Mouse (Mus musculus) gastrocnemius, postnatal 25 days (tissue): ENCODE data around the gene Cntnap3. TPM values are rescaled to one million over a fixed set of nuclear protein-coding genes. Genes with fewer than 3 reads are reported as not detected.
"Not testable (repeated sequence)": the region's sequence is repeated elsewhere in the genome, so short reads cannot be mapped to it uniquely, and the experiment has no call there.

Experiments
- DNase-seq: peaks from one replicate; pipeline ENCODE4 v3.0.0; 2022
- long read RNA-seq, 2 experiments: library from polyadenylated mRNA; stranded (forward); transcript quantifications; one replicate each; pipeline ENCODE4 v2.0.0; 2021
- total RNA-seq, 2 experiments: library from RNA; stranded (reverse); gene quantifications; 1 replicate in 1 of 2; 2 replicates in 1 of 2; pipeline ENCODE4 v1.2.3; 2021

The Cntnap3 gene
- total RNA-seq, result not detected
- long read RNA-seq, experiment 1, result 0 reads
- long read RNA-seq, experiment 2, result 0 reads

GRCm38 (mm10) chr13:64903585-64904208, at the start of gene Cntnap3:
Cntnap3 (minus strand) TSS chr13:64903955.
- DNase-seq, result no peak

DNA sequence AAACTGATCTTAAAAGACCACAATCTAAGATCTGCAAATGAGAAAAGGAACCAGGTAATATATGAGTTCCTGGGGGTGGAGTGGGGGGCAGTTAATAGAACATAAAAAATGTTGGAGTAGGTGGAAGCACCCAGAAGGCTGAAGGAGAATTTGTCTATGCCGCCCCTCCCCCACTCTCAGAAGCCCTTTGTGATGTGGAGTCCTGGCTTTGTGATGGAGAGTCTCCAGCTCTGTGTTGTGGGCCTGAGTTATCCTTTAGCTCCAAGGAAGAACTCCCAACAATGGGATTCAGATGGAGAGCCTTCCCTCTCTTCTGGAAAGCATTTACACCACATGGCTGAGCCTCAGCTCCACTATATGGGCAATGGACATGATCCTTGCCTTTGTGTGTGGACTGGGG, 13.4 kb upstream of the Cntnap3 start, which contains the start of gene Spata31:
Gene Spata31, plus strand, starts transcription at position 216 of the 400 bp plus-strand sequence.
- DNase-seq, result no peak

GRCm38 (mm10) chr13:64903132-64903531, 623 bp downstream of the Cntnap3 start:
- no peak for DNase-seq

DNA sequence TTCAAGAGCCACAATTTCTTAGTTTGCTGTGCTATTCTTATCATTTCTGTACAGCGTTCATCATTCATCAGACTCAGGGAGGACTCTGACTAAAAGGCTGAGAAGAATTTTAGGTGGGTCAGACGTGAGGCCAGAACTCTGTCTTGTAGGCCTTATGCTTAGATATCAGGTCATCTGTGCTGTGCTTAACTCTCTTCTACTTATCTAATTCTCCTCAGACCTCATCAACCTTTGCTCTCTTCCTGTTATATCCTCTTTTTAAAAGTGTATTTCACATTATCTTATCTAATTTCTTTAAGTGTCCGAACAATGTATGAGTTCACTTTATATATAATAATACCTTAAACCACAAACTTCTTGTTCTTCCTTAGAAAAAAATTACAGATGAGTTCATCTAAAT, 38.4 kb downstream of the Cntnap3 start:
- no peak for DNase-seq

- not testable (repeated sequence) for DNase-seq
Observed at GRCm38 (mm10) chr13:64824856-64825255, 78.9 kb downstream of the Cntnap3 start.

GRCm38 (mm10) chr13:64745383-64745782, 158.4 kb downstream of the Cntnap3 start:
- no peak for DNase-seq

GRCm38 (mm10) chr13:64732244-64732643, 171.5 kb downstream of the Cntnap3 start:
- no peak for DNase-seq

DNA sequence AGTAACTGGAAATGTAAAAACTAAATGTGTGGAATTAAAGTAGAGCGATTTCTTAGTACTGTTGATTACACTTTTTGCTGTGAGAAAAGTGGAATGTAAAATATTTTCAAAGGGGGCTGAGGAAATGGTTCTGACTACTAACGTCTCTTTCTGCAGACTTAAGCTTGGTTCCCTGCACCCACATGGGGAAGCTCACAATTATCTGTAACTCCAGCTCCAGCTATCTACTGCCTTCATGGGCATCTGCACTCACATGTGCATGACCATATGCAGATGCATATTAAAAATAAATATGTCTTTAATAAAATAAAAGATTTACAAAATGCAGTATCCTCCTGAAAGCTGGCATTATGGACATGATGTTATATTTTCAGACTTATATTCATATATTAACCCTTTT, 187.0 kb downstream of the Cntnap3 start:
- DNase-seq, result no peak

- DNase-seq, result no peak
Observed at GRCm38 (mm10) chr13:64692463-64692862, 211.3 kb downstream of the Cntnap3 start.

Other genes starting within 250 kb of the Cntnap3 start
- not detected for gene Spata31, start 13.5 kb upstream of the Cntnap3 start, total RNA-seq
- gene Spata31d1c, start 129.1 kb upstream of the Cntnap3 start, total RNA-seq, result not detected
- gene Prss47, start 148.8 kb upstream of the Cntnap3 start, total RNA-seq, result not detected
- 1 to 10 TPM; 7.5 to 8.3 TPM for gene Mfsd14b, start 209.0 kb upstream of the Cntnap3 start, total RNA-seq
- gene Olfr465-ps1, start 234.1 kb upstream of the Cntnap3 start, total RNA-seq, result not detected
- gene Olfr466, start 246.3 kb upstream of the Cntnap3 start, total RNA-seq, result not detected